Mouse (Mus musculus) adrenal gland (tissue): ENCODE data around the gene Ralgps1.

ENCODE experiments used
- intact Hi-C: fragments of 180-260 bp; cut with DNase I; formaldehyde crosslinking; loops from one replicate; pipeline ENCODE4 v1.15.1; 2025

Gene Ralgps1

DNA sequence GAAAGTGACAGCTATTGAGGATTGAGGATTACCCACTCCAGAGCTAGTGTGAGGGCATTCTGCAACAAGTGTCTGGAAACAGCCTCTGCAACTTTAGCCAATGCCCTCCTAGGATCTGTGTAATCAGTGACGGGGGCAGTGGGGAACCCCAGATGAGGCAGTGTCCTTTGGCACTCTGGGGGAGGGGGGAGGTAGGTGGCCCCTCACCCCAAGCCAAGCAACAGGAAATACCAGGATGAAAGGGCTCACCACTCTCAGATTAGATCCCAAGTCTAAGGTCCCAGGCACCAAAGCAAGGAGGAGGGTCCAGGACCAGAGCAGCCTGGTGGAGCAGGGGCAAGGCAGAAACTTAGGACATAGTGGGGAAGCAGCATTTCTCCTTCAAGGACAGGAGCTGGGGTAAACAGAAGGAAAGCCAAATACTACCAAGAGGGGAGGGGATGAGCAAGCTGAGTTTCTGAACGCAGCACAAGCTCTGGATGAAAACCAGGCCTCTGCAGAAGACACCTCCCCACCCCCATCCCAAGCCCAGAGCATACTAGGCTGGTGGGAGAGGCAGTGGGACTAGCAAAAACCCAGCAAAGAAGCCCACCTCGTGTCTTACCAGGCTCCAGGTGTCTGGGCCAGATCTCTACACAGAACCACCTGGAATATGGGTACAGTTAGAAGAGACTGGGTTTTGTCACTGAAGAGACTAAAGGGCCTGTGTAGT lies 121.2 kb downstream of the Ralgps1 start:
- intact Hi-C loops = no loop called here

DNA sequence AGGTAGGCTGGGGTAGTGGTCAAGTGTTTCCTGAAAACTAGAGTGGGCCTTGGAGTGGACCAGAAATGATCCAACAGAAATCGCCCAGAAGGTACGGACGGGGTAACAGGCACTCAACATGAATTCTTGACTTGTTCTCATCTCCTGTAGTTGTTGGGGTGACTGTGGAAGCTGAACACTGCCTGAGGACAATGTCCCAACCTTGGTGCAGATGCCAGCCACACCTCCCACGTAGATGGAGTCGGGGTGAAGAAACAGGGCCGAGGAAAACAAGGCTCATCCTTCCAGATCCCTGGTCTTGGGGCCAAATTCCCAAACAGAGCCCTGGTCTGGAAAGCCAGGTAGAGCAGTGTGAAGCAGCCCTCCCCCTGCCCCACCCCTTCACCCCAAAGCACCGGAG lies 122.7 kb downstream of the Ralgps1 start:
- intact Hi-C loops = no loop called here

GRCm38 (mm10) chr2:33246841-33247240 lies 124.4 kb downstream of the Ralgps1 start:
- intact Hi-C loops = no loop called here

- intact Hi-C loops = no loop called here
Measured at GRCm38 (mm10) chr2:33245350-33245749, 125.9 kb downstream of the Ralgps1 start.

- intact Hi-C loops = no loop called here
Measured at GRCm38 (mm10) chr2:33244880-33245279, 126.4 kb downstream of the Ralgps1 start.

GRCm38 (mm10) chr2:33237581-33237980 lies 133.7 kb downstream of the Ralgps1 start:
- intact Hi-C loops = no loop called here

DNA sequence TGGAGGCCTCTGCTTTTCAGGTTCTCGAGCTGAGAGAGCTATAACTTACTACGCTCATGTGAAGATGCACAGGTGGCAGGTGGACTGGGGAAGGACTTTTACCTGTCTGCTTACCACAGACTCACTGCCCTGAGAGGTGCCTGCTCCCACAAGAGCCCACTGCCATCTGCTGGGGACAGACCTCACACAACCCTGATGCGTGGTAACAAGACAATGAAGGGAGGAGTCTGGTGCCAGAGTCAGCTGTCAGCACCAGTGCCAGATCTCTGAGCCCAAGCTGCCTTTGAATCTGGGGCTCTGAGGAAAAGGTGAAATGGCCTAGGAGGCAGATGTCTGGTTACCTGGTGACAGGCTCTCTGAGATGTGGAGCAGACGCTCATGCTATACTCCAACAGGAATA lies 136.4 kb downstream of the Ralgps1 start:
- intact Hi-C loops = no loop called here

GRCm38 (mm10) chr2:33233856-33234255 lies 137.4 kb downstream of the Ralgps1 start:
- intact Hi-C loops = no loop called here

GRCm38 (mm10) chr2:33232782-33233570 lies 138.3 kb downstream of the Ralgps1 start:
- intact Hi-C loops = no loop called here

GRCm38 (mm10) chr2:33231788-33232187 lies 139.5 kb downstream of the Ralgps1 start:
- intact Hi-C loops = no loop called here

GRCm38 (mm10) chr2:33230701-33231100 lies 140.6 kb downstream of the Ralgps1 start:
- intact Hi-C loops = no loop called here

GRCm38 (mm10) chr2:33228551-33228950 lies 142.7 kb downstream of the Ralgps1 start:
- intact Hi-C loops = loop anchor here (5.0 kb wide), 1 partner anchor 66 kb away; no protein-coding TSS in a partner anchor

- intact Hi-C loops = loop anchor here (5.0 kb wide), 1 partner anchor 66 kb away; no protein-coding TSS in a partner anchor
Measured at GRCm38 (mm10) chr2:33228077-33228476, 143.2 kb downstream of the Ralgps1 start.

- intact Hi-C loops = loop anchor here (5.0 kb wide), 1 partner anchor 64 kb away; no protein-coding TSS in a partner anchor
Measured at GRCm38 (mm10) chr2:33225921-33226320, 145.4 kb downstream of the Ralgps1 start.

GRCm38 (mm10) chr2:33223656-33224358 lies 147.5 kb downstream of the Ralgps1 start:
- intact Hi-C loops = no loop called here

GRCm38 (mm10) chr2:33222480-33222879 lies 148.8 kb downstream of the Ralgps1 start:
- intact Hi-C loops = no loop called here

DNA sequence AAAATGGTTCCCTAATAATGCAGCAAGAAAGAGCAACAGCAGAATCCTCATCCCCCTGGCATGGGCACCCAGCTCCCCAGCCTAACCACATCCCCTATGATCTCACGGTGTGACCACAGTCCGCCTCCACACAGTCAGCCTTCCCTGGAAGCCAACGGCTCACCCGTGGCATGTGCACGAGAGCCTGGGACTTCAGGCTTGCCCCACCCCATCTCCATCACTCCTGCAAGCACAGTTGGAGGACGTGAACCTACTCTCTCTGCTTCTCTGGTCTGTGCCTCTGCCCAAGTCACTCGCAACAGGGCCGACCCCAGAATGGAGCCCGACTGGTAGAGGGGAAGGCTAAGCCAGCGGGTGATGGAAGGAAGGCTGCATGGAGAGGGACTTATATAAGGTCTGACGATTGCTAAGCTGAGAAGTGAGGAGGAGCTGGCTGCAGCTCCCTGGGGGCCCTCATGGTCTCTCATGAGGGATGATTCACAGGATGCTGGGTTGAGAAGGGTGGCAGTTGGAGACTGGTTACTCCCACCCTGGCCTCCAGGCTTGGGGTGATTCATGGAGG lies 149.9 kb downstream of the Ralgps1 start:
- intact Hi-C loops = no loop called here

GRCm38 (mm10) chr2:33220674-33221338 lies 150.5 kb downstream of the Ralgps1 start:
- intact Hi-C loops = no loop called here

GRCm38 (mm10) chr2:33220246-33220645 lies 151.0 kb downstream of the Ralgps1 start:
- intact Hi-C loops = no loop called here

DNA sequence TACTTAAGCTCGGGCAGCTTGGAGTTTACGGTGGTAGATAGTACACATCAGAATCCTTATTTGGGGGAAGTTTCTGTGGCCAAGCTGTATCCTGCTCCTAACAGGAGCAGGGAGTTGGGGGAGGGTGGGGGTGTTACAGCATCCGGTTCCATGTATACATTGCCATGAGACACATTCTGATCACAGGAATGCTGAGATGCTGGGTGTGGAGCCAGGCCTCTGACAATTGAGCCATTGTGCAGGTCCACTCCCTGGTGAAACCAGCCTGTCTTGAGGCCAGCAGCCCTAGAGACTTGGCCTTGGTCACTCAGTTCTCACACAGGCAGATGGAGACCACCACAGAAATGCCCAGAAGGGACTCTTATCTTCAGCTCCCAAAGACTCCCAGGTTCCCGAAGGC lies 151.6 kb downstream of the Ralgps1 start:
- intact Hi-C loops = loop anchor here (5.0 kb wide), 1 partner anchor 128 kb away; no protein-coding TSS in a partner anchor
